Mouse (Mus musculus): ENCODE results near the gene Epb41.

GRCm38 (mm10) chr4:132076480-132077405 lies 1.6 kb upstream of the Epb41 start:
- no peak for TF ChIP-seq POLR2A (IDR thresholded peaks at IDR 0.05; ENCODE audit: insufficient read depth, low read length)
- no peak for TF ChIP-seq CTCF (IDR thresholded peaks at IDR 0.05; ENCODE audit: low read depth, low read length)
- TF ChIP-seq EP300 (IDR thresholded peaks at IDR 0.05; ENCODE audit: insufficient read depth, low read depth, low read length), result no peak
